Mouse (Mus musculus): Measurements from ENCODE around the gene Mag. TPM values are rescaled to one million over a fixed set of nuclear protein-coding genes. Genes with fewer than 3 reads are reported as not detected.
"Not testable (repeated sequence)": the region's sequence is repeated elsewhere in the genome, so short reads cannot be mapped to it uniquely, and the experiment has no call there.

Mag gene
- polyA plus RNA-seq, 1 experiment from 2014 or later = 0.61 TPM

GRCm38 (mm10) chr7:30924071-30924470 lies 9.4 kb upstream of the Mag start:
- H3K27ac ChIP-seq = no peak overlapping the region
- no peak for ATAC-seq (replicated peaks; ENCODE audit: low FRiP score)
- 53% methylated on average over 3 of the region's 3 CpGs for WGBS

GRCm38 (mm10) chr7:30922490-30922889 lies 7.8 kb upstream of the Mag start:
- 35% methylated on average over 3 of the region's 3 CpGs for WGBS

More at GRCm38 (mm10) chr7:30924071-30924470, 9.4 kb upstream of the Mag start:
- no peaks in the 10 kb centered on the region for H3K36me3 ChIP-seq
- no peak overlapping the region for H3K4me2 ChIP-seq
- no peaks in the 10 kb centered on the region for H3K27me3 ChIP-seq
- H3K9ac ChIP-seq = no peak overlapping the region
- no peak overlapping the region for H3K4me3 ChIP-seq (replicated peaks)
- no peaks in the 10 kb centered on the region for H3K4me1 ChIP-seq
- no peaks in the 10 kb centered on the region for H3K9me3 ChIP-seq (replicated peaks)

GRCm38 (mm10) chr7:30920217-30920616 lies 5.5 kb upstream of the Mag start:
- Histone ChIP-seq H3K36me3 (no peaks in the 10 kb centered on the region), H3K9me3 (replicated peaks) (no peaks in the 10 kb centered on the region), H3K4me1 (no peaks in the 10 kb centered on the region), H3K4me3 (replicated peaks) (no peak overlapping the region), H3K4me2 (no peak overlapping the region), H3K27me3 (no peaks in the 10 kb centered on the region), H3K9ac (no peak overlapping the region), H3K27ac (no peak overlapping the region)
- WGBS = 63% methylated on average over 3 of the region's 3 CpGs
- ATAC-seq (replicated peaks; ENCODE audit: low FRiP score) = no peak

More at GRCm38 (mm10) chr7:30922490-30922889, 7.8 kb upstream of the Mag start:
- not testable (repeated sequence) for H3K36me3 ChIP-seq; H3K4me1 ChIP-seq; H3K27ac ChIP-seq; ATAC-seq (replicated peaks; ENCODE audit: low FRiP score); H3K9ac ChIP-seq; H3K27me3 ChIP-seq; H3K9me3 ChIP-seq (replicated peaks); H3K4me2 ChIP-seq; H3K4me3 ChIP-seq (replicated peaks)

GRCm38 (mm10) chr7:30917219-30917618 lies 2.5 kb upstream of the Mag start:
- Histone ChIP-seq H3K36me3 (no peaks in the 10 kb centered on the region), H3K4me1 (no peaks in the 10 kb centered on the region), H3K4me3 (replicated peaks) (no peak overlapping the region), H3K9me3 (replicated peaks) (no peaks in the 10 kb centered on the region), H3K27ac (no peak overlapping the region), H3K4me2 (no peak overlapping the region), H3K27me3 (no peaks in the 10 kb centered on the region), H3K9ac (no peak overlapping the region)
- ATAC-seq (replicated peaks; ENCODE audit: low FRiP score) = no peak
- 51% methylated on average over 4 of the region's 4 CpGs for WGBS

GRCm38 (mm10) chr7:30916713-30917112 lies 2.0 kb upstream of the Mag start:
- Histone ChIP-seq H3K4me1 (no peaks in the 10 kb centered on the region), H3K4me3 (replicated peaks) (no peak overlapping the region), H3K27me3 (no peaks in the 10 kb centered on the region), H3K36me3 (no peaks in the 10 kb centered on the region), H3K27ac (no peak overlapping the region), H3K9ac (no peak overlapping the region), H3K9me3 (replicated peaks) (no peaks in the 10 kb centered on the region), H3K4me2 (no peak overlapping the region)
- 24% methylated on average over 6 of the region's 6 CpGs for WGBS
- no peak for ATAC-seq (replicated peaks; ENCODE audit: low FRiP score)

- peaks cover 13% of the 10 kb centered on the region for H3K4me1 ChIP-seq
- no peak overlapping the region for H3K4me2 ChIP-seq
- WGBS = 84% methylated on average over 6 of the region's 6 CpGs
- H3K9me3 ChIP-seq (replicated peaks) = no peaks in the 10 kb centered on the region
- H3K27ac ChIP-seq = no peak overlapping the region
- H3K36me3 ChIP-seq = no peaks in the 10 kb centered on the region
- H3K9ac ChIP-seq = no peak overlapping the region
- H3K27me3 ChIP-seq = peaks cover 7% of the 10 kb centered on the region
- H3K4me3 ChIP-seq (replicated peaks) = no peak overlapping the region
- no peak for ATAC-seq (replicated peaks; ENCODE audit: low FRiP score)
Observed at GRCm38 (mm10) chr7:30909773-30910172, 4.9 kb downstream of the Mag start.

- no peak overlapping the region for H3K9ac ChIP-seq
- ATAC-seq (replicated peaks; ENCODE audit: low FRiP score) = peak; percentile 50; the same call in 1 of the 2 replicates
- peak overlapping the region; percentile 40 for H3K4me3 ChIP-seq (replicated peaks)
Observed at GRCm38 (mm10) chr7:30908992-30909431, 5.7 kb downstream of the Mag start.

GRCm38 (mm10) chr7:30908277-30908991 lies 6.2 kb downstream of the Mag start:
- no peaks in the 10 kb centered on the region for H3K9me3 ChIP-seq (replicated peaks)
- peaks cover 13% of the 10 kb centered on the region for H3K4me1 ChIP-seq
- ATAC-seq (replicated peaks; ENCODE audit: low FRiP score) = peak; percentile 86
- no peaks in the 10 kb centered on the region for H3K36me3 ChIP-seq
- no peak overlapping the region for H3K27ac ChIP-seq
- peaks cover 7% of the 10 kb centered on the region for H3K27me3 ChIP-seq
- H3K4me3 ChIP-seq (replicated peaks) = peak overlapping the region; percentile 40
- H3K4me2 ChIP-seq = peak overlapping the region; percentile 71
- no peak overlapping the region for H3K9ac ChIP-seq
- 1% methylated on average over 24 of the region's 26 CpGs for WGBS

More at GRCm38 (mm10) chr7:30908992-30909431, 5.7 kb downstream of the Mag start:
- Histone ChIP-seq H3K4me2 (peak overlapping the region; percentile 71), H3K9me3 (replicated peaks) (no peaks in the 10 kb centered on the region), H3K27me3 (peaks cover 7% of the 10 kb centered on the region), H3K4me1 (peaks cover 13% of the 10 kb centered on the region), H3K36me3 (no peaks in the 10 kb centered on the region), H3K27ac (no peak overlapping the region)
- 27% methylated on average over 16 of the region's 17 CpGs for WGBS

- no peak overlapping the region for H3K4me2 ChIP-seq
- WGBS = 46% methylated on average over 4 of the region's 4 CpGs
Observed at GRCm38 (mm10) chr7:30904042-30904441, 10.6 kb downstream of the Mag start.

GRCm38 (mm10) chr7:30895217-30895616 lies 19.5 kb downstream of the Mag start:
- no peaks in the 10 kb centered on the region for H3K9me3 ChIP-seq (replicated peaks)
- 87% methylated on average over 3 of the region's 3 CpGs for whole genome bisulfite sequencing
- H3K4me3 ChIP-seq (replicated peaks) = no peak overlapping the region
- H3K9ac ChIP-seq = no peak overlapping the region
- H3K4me1 ChIP-seq = peaks cover 13% of the 10 kb centered on the region; the same call in 1 of the 2 replicates
- no peaks in the 10 kb centered on the region for H3K27me3 ChIP-seq
- no peaks in the 10 kb centered on the region for H3K36me3 ChIP-seq
- no peak overlapping the region for H3K27ac ChIP-seq
- no peak overlapping the region for H3K4me2 ChIP-seq
- ATAC-seq (replicated peaks; ENCODE audit: low FRiP score) = no peak

More at GRCm38 (mm10) chr7:30904042-30904441, 10.6 kb downstream of the Mag start:
- Histone ChIP-seq H3K9ac (no peak overlapping the region), H3K9me3 (replicated peaks) (no peaks in the 10 kb centered on the region), H3K4me1 (peaks cover 18% of the 10 kb centered on the region), H3K4me3 (replicated peaks) (no peak overlapping the region), H3K36me3 (no peaks in the 10 kb centered on the region), H3K27me3 (peaks cover 7% of the 10 kb centered on the region), H3K27ac (no peak overlapping the region)
- no peak for ATAC-seq (replicated peaks; ENCODE audit: low FRiP score)

- WGBS = 45% methylated on average over 3 of the region's 3 CpGs
- no peaks in the 10 kb centered on the region for H3K36me3 ChIP-seq
- peak overlapping the region; percentile 75 for H3K27ac ChIP-seq
- no peaks in the 10 kb centered on the region for H3K9me3 ChIP-seq (replicated peaks)
- H3K4me2 ChIP-seq = no peak overlapping the region
- H3K9ac ChIP-seq = no peak overlapping the region
- no peaks in the 10 kb centered on the region for H3K27me3 ChIP-seq
- peaks cover 8% of the 10 kb centered on the region; the same call in 1 of the 2 replicates for H3K4me1 ChIP-seq
- peak; percentile 43; the same call in 1 of the 2 replicates for ATAC-seq (replicated peaks; ENCODE audit: low FRiP score)
- H3K4me3 ChIP-seq (replicated peaks) = no peak overlapping the region
Observed at GRCm38 (mm10) chr7:30892515-30892914, 22.2 kb downstream of the Mag start.

- WGBS = 68% methylated on average over 9 of the region's 9 CpGs
- Histone ChIP-seq H3K36me3 (no peaks in the 10 kb centered on the region), H3K9ac (no peak overlapping the region), H3K9me3 (replicated peaks) (no peaks in the 10 kb centered on the region), H3K4me3 (replicated peaks) (no peak overlapping the region), H3K4me2 (no peak overlapping the region), H3K4me1 (peaks cover 8% of the 10 kb centered on the region; the same call in 1 of the 2 replicates), H3K27me3 (no peaks in the 10 kb centered on the region), H3K27ac (peak overlapping the region; percentile 75; the same call in 1 of the 2 replicates)
- no peak for ATAC-seq (replicated peaks; ENCODE audit: low FRiP score)
Observed at GRCm38 (mm10) chr7:30891746-30892145, 22.9 kb downstream of the Mag start.

Measured in kidney, embryonic 15.5 days (tissue).